1 mouse cellular context compared by ENCODE assay signal in the genomic region with DNA sequence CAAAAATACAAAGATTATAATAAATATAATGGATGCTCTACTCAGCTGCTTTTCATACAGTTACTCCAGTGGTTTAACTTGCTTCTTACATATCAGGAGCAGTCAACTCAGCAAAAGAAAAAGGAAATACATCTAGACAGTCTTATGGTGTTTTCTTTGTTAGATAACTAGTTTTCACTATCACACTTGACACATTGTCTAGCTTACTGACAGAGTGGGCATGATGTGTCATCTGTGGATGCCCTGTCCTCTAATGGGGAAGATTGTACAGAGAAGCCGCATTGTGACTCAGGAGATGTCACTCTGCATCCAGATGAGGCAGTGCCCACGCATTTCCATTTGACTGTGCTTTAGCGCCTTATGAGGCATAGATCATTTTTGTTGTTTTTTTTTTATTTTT.
TF ChIP-seq lines count a peak whose summit lies in the region.

No protein-coding gene starts in this region.

TF ChIP-seq in MEL, 35 proteins besides CTCF, POLR2A, EP300 and RAD21 (continued from another document):
- TF ChIP-seq USF1 (IDR thresholded peaks at IDR 0.05; ENCODE audit: low read depth, low read length) (no peak), ZC3H11A (IDR thresholded peaks at IDR 0.05; ENCODE audit: low read depth, low read length) (no peak), CHD2 (IDR thresholded peaks at IDR 0.05; ENCODE audit: low read length) (no peak), ZKSCAN1 (IDR thresholded peaks at IDR 0.05; ENCODE audit: low read depth, low read length) (no peak), NELFE (IDR thresholded peaks at IDR 0.05; ENCODE audit: low read depth, low read length) (no peak), SMC3 (IDR thresholded peaks at IDR 0.05; ENCODE audit: low read depth, low read length) (no peak), SIN3A (IDR thresholded peaks at IDR 0.05; ENCODE audit: low read length) (peak; percentile 76), TBP (IDR thresholded peaks at IDR 0.05; ENCODE audit: low read depth, low read length) (no peak), JUND (IDR thresholded peaks at IDR 0.05; ENCODE audit: low read depth, low read length) (no peak), ELF1 (IDR thresholded peaks at IDR 0.05; ENCODE audit: low read depth, low read length) (no peak), POLR2AphosphoS2 (IDR thresholded peaks at IDR 0.05; ENCODE audit: low read length) (no peak), MAFK (IDR thresholded peaks at IDR 0.05; ENCODE audit: borderline replicate concordance, low read depth, low read length) (peak; percentile 96), MAZ (IDR thresholded peaks at IDR 0.05; ENCODE audit: low read depth, low read length) (no peak), UBTF (IDR thresholded peaks at IDR 0.05; ENCODE audit: borderline replicate concordance, insufficient read depth, low read depth, low read length) (no peak), TCF12 (IDR thresholded peaks at IDR 0.05; ENCODE audit: low read depth, low read length) (peak; percentile 86), ZNF384 (IDR thresholded peaks at IDR 0.05; ENCODE audit: low read depth, low read length) (no peak), MEF2A (IDR thresholded peaks at IDR 0.05; ENCODE audit: extremely low read depth, insufficient replicate concordance, low read depth, low read length, poor library complexity, severe bottlenecking) (no peak)
